Mouse (Mus musculus): Measurements from ENCODE around the gene Inava. TPM values are rescaled to one million over a fixed set of nuclear protein-coding genes. Genes with fewer than 3 reads are reported as not detected.
A peak's percentile ranks its signal among the peaks of the same experiment; 100 is the strongest.

Gene Inava
- polyA plus RNA-seq, 1 experiment from 2014 or later: 4.4 TPM

DNA sequence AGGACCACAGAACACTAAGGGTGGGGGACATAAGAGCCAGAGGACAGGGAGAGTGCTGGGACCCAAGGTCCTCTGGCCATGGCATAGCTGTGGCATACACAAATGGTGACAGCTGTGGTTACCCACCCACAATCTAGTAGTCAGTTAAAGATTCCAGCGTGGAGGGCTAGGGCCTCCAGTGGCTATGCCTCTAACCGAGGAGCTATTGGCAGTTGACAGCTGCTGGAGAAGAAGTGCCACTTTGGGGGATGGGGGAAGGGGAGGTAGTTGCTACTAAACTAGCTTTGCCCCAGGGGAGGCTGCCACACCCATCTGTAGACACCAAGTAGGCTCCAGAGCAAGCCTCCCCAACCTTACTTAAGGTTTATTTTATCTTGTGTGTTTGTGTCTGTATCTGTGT, 19.4 kb upstream of the Inava start:
- WGBS: 30% methylated on average over 2 of the region's 2 CpGs

GRCm38 (mm10) chr1:136249662-136250061, 15.6 kb upstream of the Inava start:
- H3K4me3 ChIP-seq: no peak overlapping the region
- H3K27me3 ChIP-seq: no peaks in the 10 kb centered on the region
- no peak for ATAC-seq (replicated peaks)
- WGBS: 67% methylated on average over 5 of the region's 5 CpGs
- no peaks in the 10 kb centered on the region for H3K9me3 ChIP-seq
- H3K4me2 ChIP-seq (replicated peaks): no peak overlapping the region
- H3K27ac ChIP-seq (replicated peaks): no peak overlapping the region
- H3K36me3 ChIP-seq: no peaks in the 10 kb centered on the region
- no peaks in the 10 kb centered on the region for H3K4me1 ChIP-seq
- no peak overlapping the region for H3K9ac ChIP-seq (replicated peaks)

More for the DNA sequence above, 19.4 kb upstream of the Inava start:
- H3K36me3 ChIP-seq: no peaks in the 10 kb centered on the region
- H3K9ac ChIP-seq (replicated peaks): no peak overlapping the region
- no peaks in the 10 kb centered on the region for H3K4me1 ChIP-seq
- no peak for ATAC-seq (replicated peaks)
- no peak overlapping the region for H3K4me2 ChIP-seq (replicated peaks)
- no peak overlapping the region for H3K4me3 ChIP-seq
- 0 out of 2 replicates have a peak, but pooled peaks cover 7% of the 10 kb centered on the region for H3K27me3 ChIP-seq
- H3K27ac ChIP-seq (replicated peaks): no peak overlapping the region
- no peaks in the 10 kb centered on the region for H3K9me3 ChIP-seq

GRCm38 (mm10) chr1:136247393-136247792, 13.3 kb upstream of the Inava start:
- no peak for ATAC-seq (replicated peaks)
- H3K9ac ChIP-seq (replicated peaks): no peak overlapping the region

GRCm38 (mm10) chr1:136244469-136244868, 10.4 kb upstream of the Inava start:
- no peak for ATAC-seq (replicated peaks)
- H3K4me1 ChIP-seq: no peaks in the 10 kb centered on the region
- no peak overlapping the region for H3K27ac ChIP-seq (replicated peaks)
- H3K4me2 ChIP-seq (replicated peaks): no peak overlapping the region
- H3K27me3 ChIP-seq: no peaks in the 10 kb centered on the region
- H3K9me3 ChIP-seq: no peaks in the 10 kb centered on the region
- no peaks in the 10 kb centered on the region for H3K36me3 ChIP-seq
- 95% methylated on average over 4 of the region's 5 CpGs for WGBS
- no peak overlapping the region for H3K4me3 ChIP-seq
- H3K9ac ChIP-seq (replicated peaks): no peak overlapping the region

More at GRCm38 (mm10) chr1:136247393-136247792, 13.3 kb upstream of the Inava start:
- no peak overlapping the region for H3K27ac ChIP-seq (replicated peaks)
- H3K4me3 ChIP-seq: no peak overlapping the region
- 92% methylated on average over 5 of the region's 5 CpGs for WGBS
- no peaks in the 10 kb centered on the region for H3K4me1 ChIP-seq
- H3K36me3 ChIP-seq: no peaks in the 10 kb centered on the region
- H3K9me3 ChIP-seq: no peaks in the 10 kb centered on the region
- no peaks in the 10 kb centered on the region for H3K27me3 ChIP-seq
- no peak overlapping the region for H3K4me2 ChIP-seq (replicated peaks)

DNA sequence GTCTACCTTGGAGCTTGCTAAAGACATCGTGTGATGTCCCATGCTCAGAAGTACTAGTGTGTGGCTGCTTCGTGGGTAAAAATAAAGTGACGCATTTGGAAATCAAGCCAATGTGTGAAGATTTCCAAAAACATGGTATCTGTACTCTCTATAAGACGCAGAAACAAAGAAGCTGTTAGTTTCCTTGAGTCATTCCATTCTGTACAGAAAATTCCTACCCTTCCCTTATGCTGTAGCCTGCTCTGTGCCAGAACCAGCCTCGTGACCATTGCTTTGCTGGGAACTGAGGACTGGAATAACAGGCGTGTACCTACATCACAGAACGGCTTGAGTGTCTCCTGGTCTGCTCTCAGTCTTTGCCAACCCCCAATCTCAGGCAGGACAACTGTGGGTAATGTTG, 7.7 kb upstream of the Inava start:
- no peak overlapping the region for H3K27ac ChIP-seq (replicated peaks)
- H3K9me3 ChIP-seq: no peaks in the 10 kb centered on the region
- ATAC-seq (replicated peaks): no peak
- 94% methylated on average over 7 of the region's 7 CpGs for WGBS
- H3K4me2 ChIP-seq (replicated peaks): no peak overlapping the region
- no peaks in the 10 kb centered on the region for H3K36me3 ChIP-seq
- H3K9ac ChIP-seq (replicated peaks): no peak overlapping the region
- H3K4me3 ChIP-seq: no peak overlapping the region
- no peaks in the 10 kb centered on the region for H3K27me3 ChIP-seq
- no peaks in the 10 kb centered on the region for H3K4me1 ChIP-seq

DNA sequence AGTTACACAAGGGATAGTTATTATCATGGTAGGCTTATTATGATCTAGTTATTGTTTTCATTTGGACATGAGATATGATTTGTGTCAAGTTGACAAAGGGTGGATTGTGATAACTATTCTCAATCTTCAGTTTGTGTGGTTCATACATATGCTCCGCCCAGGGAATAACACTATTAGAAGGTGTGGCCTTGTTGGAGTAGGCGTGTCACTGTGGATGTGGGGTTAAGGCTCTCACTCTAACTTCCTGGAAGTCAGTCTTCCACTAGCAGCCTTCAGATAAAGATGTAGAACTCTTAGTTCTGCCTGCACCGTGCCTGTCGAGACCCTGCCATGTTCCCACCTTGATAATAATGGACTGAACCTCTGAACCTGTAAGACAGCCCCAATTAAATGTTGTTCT, 4.4 kb upstream of the Inava start:
- no peaks in the 10 kb centered on the region for H3K36me3 ChIP-seq
- no peak overlapping the region for H3K27ac ChIP-seq (replicated peaks)
- no peak overlapping the region for H3K4me2 ChIP-seq (replicated peaks)
- H3K9me3 ChIP-seq: no peaks in the 10 kb centered on the region
- H3K4me1 ChIP-seq: peaks cover 6% of the 10 kb centered on the region
- H3K4me3 ChIP-seq: no peak overlapping the region
- H3K9ac ChIP-seq (replicated peaks): no peak overlapping the region
- no peaks in the 10 kb centered on the region for H3K27me3 ChIP-seq
- 87% methylated on average over 4 of the region's 4 CpGs for WGBS
- ATAC-seq (replicated peaks): no peak

DNA sequence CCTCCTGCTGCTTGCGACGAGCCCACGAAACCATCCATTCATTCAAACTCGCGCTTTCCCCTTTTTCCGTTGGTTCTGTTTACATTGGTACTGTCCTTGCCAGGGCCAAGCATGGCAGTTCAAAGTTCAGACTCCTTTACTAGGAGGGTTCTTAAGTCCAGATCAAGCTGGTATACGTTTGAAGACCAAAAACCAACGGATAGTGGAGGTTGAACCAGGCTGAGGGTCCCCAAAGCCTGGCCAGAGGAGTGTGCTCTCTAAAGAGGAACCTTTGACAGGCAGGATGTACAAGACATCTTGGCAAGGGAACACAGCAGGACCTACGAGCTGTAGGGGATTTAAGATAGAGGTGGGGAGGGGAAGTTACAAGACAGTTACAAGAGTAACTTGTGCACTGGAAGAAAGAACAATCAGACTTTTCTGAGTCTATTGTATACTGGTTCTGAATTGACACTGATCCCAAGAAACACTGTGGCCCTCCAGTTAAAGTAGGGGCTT, 580 bp upstream of the Inava start:
- Histone ChIP-seq H3K9me3 (no peaks in the 10 kb centered on the region), H3K9ac (replicated peaks) (peak overlapping the region; percentile 70), H3K4me2 (replicated peaks) (peak overlapping the region; percentile 86), H3K4me3 (peak overlapping the region; percentile 63), H3K4me1 (peaks cover 44% of the 10 kb centered on the region), H3K27me3 (no peaks in the 10 kb centered on the region), H3K36me3 (no peaks in the 10 kb centered on the region), H3K27ac (replicated peaks) (peak overlapping the region; percentile 64)
- ATAC-seq (replicated peaks): peak; percentile 21
- 3% methylated on average over 9 of the region's 9 CpGs for WGBS

DNA sequence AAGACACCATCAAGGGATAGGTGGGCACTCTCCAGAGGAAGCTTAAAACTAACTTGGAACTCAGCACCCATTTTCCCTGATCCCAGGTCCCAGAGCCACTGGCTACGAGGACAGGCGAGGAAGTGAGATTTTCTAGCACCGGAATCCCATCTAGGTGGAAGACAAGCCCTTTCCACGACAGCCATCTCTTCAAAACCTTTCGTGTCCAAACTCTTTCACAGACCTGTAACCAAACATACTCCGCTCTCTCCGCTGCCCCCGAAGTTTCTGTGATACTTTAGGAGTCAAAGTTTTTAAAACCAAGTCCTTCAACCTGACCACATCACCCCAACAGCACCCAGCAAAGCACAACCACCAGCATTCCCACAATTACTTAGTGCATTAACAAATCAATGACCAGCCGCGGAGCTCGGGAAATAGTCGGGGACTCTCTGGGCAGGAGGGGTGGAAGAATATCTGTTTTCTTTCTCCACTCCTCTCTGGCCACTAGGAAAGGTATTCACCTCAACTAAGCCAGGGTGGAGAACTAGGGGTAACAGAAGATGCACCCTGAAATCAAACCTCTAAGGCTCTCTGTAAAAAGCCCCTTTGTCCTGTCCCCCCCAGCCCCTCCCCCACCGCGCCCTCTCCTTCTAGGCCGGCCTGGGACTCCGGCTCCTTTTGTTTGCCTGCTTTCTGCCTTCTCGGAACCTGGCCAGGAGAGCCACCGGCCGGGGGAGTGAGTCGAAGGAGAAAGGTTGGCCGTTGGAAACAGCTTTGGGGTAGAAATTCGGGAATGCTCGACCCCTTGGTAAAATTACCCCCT, 876 bp downstream of the Inava start:
- peak overlapping the region; percentile 63 for H3K4me3 ChIP-seq
- H3K9ac ChIP-seq (replicated peaks): peak overlapping the region; percentile 70
- H3K4me2 ChIP-seq (replicated peaks): peak overlapping the region; percentile 86
- 0 out of 2 replicates have a peak overlapping the region, but pooled peaks have one; percentile 9 for H3K27ac ChIP-seq (replicated peaks)
- WGBS: 1% methylated on average over 23 of the region's 23 CpGs
- no peaks in the 10 kb centered on the region for H3K9me3 ChIP-seq
- no peaks in the 10 kb centered on the region for H3K27me3 ChIP-seq
- peaks cover 57% of the 10 kb centered on the region for H3K4me1 ChIP-seq
- peak; percentile 8; the same call in 1 of the 2 replicates for ATAC-seq (replicated peaks)
- H3K36me3 ChIP-seq: no peaks in the 10 kb centered on the region

GRCm38 (mm10) chr1:136232285-136232926, 1.7 kb downstream of the Inava start:
- WGBS: 1% methylated on average over 9 of the region's 9 CpGs

DNA sequence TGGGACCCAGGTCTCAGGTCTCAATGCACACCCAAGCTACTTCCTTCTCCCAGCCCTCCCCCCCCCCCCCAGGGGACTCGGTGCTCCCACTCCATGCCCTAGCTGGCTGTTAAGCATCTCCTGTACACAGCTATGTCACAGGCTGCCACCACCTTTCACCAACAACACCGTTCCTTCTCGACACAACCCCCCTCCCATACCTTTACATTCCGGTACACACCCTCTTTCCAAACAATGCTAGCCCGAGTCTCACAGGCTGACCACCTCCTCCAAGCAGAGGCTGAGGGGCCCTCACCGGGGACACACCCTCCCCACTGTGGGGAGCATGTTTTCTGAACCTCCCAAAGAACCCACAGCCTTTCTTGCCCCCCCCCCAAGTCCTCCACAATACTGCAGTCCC, 2.5 kb downstream of the Inava start:
- no peaks in the 10 kb centered on the region for H3K27me3 ChIP-seq
- peaks cover 60% of the 10 kb centered on the region for H3K4me1 ChIP-seq
- no peaks in the 10 kb centered on the region for H3K36me3 ChIP-seq
- ATAC-seq (replicated peaks): no peak
- no peaks in the 10 kb centered on the region for H3K9me3 ChIP-seq
- 2% methylated on average over 5 of the region's 6 CpGs for WGBS
- H3K27ac ChIP-seq (replicated peaks): no peak overlapping the region
- H3K4me3 ChIP-seq: peak overlapping the region; percentile 63
- H3K9ac ChIP-seq (replicated peaks): 0 out of 2 replicates have a peak overlapping the region, but pooled peaks have one; percentile 8
- H3K4me2 ChIP-seq (replicated peaks): peak overlapping the region; percentile 86

More at GRCm38 (mm10) chr1:136232285-136232926, 1.7 kb downstream of the Inava start:
- H3K4me2 ChIP-seq (replicated peaks): peak overlapping the region; percentile 86
- H3K9ac ChIP-seq (replicated peaks): peak overlapping the region; percentile 70; the same call in 1 of the 2 replicates
- no peak for ATAC-seq (replicated peaks)
- H3K4me1 ChIP-seq: peaks cover 60% of the 10 kb centered on the region
- H3K4me3 ChIP-seq: peak overlapping the region; percentile 63
- H3K9me3 ChIP-seq: no peaks in the 10 kb centered on the region
- no peak overlapping the region for H3K27ac ChIP-seq (replicated peaks)
- no peaks in the 10 kb centered on the region for H3K27me3 ChIP-seq
- H3K36me3 ChIP-seq: no peaks in the 10 kb centered on the region

- Histone ChIP-seq H3K36me3 (no peaks in the 10 kb centered on the region), H3K27ac (replicated peaks) (no peak overlapping the region), H3K4me3 (no peak overlapping the region), H3K4me1 (peaks cover 60% of the 10 kb centered on the region), H3K4me2 (replicated peaks) (peak overlapping the region; percentile 13), H3K9me3 (no peaks in the 10 kb centered on the region), H3K27me3 (no peaks in the 10 kb centered on the region), H3K9ac (replicated peaks) (no peak overlapping the region)
- WGBS: 35% methylated on average over 11 of the region's 11 CpGs
- ATAC-seq (replicated peaks): no peak
Observed at GRCm38 (mm10) chr1:136230201-136230600, 3.9 kb downstream of the Inava start.

DNA sequence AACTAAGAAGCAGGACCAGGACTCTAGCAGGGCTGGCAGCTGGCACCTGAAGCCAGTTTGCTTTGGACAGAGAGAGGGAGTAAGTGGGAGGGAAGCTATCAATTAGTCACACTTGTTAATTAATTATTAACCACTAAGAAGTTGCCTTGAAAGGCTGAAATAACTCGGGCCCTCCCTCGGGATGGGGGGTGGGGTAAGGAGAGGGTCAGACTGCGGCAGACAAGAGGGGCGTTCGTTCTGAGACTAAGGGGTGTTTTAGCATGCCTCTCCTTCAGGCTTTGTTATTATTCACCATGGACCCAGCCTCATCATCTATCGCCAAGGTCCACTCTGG, 5.1 kb downstream of the Inava start:
- Histone ChIP-seq H3K36me3 (no peaks in the 10 kb centered on the region), H3K4me2 (replicated peaks) (no peak overlapping the region), H3K27me3 (no peaks in the 10 kb centered on the region), H3K9me3 (no peaks in the 10 kb centered on the region), H3K27ac (replicated peaks) (no peak overlapping the region), H3K4me3 (no peak overlapping the region), H3K4me1 (peaks cover 55% of the 10 kb centered on the region), H3K9ac (replicated peaks) (no peak overlapping the region)
- ATAC-seq (replicated peaks): no peak
- 9% methylated on average over 6 of the region's 6 CpGs for WGBS
